Mouse (Mus musculus): ENCODE measurements at regions not wholly inside any gene's neighbourhood (a gene's known extent, or its start where the extent isn't known, plus 50 kb on each side); places are given as distances from the start of the nearest gene placed in this dataset.

DNA sequence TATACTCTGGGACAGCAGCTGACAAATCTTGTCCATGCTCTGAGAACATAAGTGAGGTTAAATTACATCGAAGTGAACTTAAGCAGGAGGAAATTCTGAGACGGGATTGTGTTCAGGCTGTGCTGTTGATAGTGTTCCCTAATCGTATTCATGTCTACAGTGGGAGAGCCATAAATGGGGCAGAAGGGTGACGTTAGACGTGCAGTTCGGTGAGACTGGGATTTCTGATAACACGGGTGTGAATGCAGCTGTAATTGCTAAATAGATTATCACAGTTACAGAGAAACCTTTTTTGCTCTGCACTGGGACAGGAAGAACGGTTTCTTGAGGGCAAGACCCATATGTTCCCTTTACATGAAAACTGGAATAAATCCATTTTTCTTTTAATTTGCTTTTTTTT lies 88.9 kb downstream of the Gm13691 start:
- TF ChIP-seq CTCF (IDR thresholded peaks at IDR 0.05; ENCODE audit: low read depth) (no peak), EP300 (IDR thresholded peaks at IDR 0.05; ENCODE audit: low read depth) (peak; percentile 89)

All from liver, postnatal 0 days (tissue).